Mouse (Mus musculus): ENCODE data around the gene Vmn2r16. TPM values are rescaled to one million over a fixed set of nuclear protein-coding genes. Genes with fewer than 3 reads are reported as not detected.

The Vmn2r16 gene
- not detected in 2 replicates for polyA plus RNA-seq (2012; rRNA removed)

DNA sequence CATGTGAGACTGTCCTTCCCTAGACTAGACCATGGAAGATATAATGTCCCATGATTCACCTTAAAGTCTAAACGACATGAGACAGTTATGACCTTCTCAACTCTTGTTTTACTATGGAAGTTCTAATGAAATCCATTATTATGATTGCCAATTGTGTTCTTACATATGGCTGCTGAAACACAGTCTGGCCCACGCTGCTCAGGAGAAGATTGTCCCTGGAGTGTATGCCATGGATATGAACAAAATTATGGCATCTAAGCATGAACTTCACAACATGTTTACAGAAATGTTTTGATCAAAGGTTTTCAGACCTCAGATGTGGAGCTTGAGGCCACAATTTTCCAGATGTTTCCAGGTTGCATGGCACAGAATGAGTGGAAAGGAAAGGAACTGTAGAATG lies at the start of gene Vmn2r16:
Gene Vmn2r16, plus strand, starts transcription at position 301 of the 400 bp plus-strand sequence.

DNA sequence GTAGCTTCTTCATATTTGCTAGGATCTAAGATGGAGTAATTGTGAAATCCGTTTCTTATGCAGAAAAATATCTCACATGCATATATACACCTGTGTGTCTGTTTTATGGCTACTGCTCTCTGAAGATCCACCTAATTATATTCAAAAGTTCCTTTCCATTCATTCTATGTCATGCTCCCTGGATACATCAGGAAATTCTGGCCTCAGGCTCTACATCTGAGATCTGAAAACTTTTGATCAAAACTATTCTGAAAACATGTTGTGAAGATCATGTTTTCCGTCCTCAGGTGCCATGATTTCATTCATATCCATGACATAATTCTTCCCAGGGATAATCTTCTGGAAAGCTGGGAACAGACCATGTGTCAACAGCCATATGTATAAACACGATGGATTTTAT lies 32.4 kb upstream of the Vmn2r16 start, which contains the start of gene Vmn2r15:
Gene Vmn2r15, minus strand, starts transcription at position 101 of the 400 bp plus-strand sequence.

DNA sequence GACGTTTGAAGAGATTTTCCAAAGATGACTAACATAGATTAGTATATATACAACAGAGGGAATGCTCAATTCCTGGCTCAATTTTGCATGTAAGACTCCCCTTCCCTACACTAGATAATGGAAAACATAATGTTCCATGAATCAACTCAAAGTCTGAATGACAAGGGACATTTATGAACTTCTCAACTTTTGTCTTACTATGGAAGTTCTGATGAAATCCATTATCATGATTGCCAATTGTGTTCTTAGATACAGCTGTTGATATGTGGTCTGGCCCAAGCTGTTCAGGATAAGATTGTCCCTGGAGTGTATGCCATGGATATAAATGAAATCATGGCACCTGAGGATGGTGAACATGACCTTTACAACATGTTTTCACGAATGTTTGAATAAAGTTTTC lies 89.4 kb downstream of the Vmn2r16 start, which contains the start of gene Vmn2r17:
Gene Vmn2r17, plus strand, starts transcription at position 301 of the 400 bp plus-strand sequence.

Other genes starting within 250 kb of the Vmn2r16 start
- not detected in 2 replicates for gene Vmn2r12, start 232.2 kb upstream of the Vmn2r16 start, polyA plus RNA-seq (2012; rRNA removed)
- gene Vmn2r13, start 138.0 kb upstream of the Vmn2r16 start, polyA plus RNA-seq (2012; rRNA removed), result not detected in 2 replicates
- gene Vmn2r14, start 105.5 kb upstream of the Vmn2r16 start, polyA plus RNA-seq (2012; rRNA removed), result not detected in 2 replicates
- gene Vmn2r15, start 32.5 kb upstream of the Vmn2r16 start, polyA plus RNA-seq (2012; rRNA removed), result not detected in 2 replicates
- not detected in 2 replicates for gene Vmn2r17, start 89.5 kb downstream of the Vmn2r16 start, polyA plus RNA-seq (2012; rRNA removed)
- 26.3 and 34.0 TPM in 2 replicates for gene Crlf2, start 228.8 kb downstream of the Vmn2r16 start, polyA plus RNA-seq (2012; rRNA removed)

Data from colon, adult 2 months (tissue).